Mouse (Mus musculus) thymus, postnatal 25 days (tissue): ENCODE results near the gene Krtap9-3.

Experiments used
- DNase-seq: peaks from one replicate; pipeline ENCODE4 v3.0.0; 2022

Gene Krtap9-3

DNA sequence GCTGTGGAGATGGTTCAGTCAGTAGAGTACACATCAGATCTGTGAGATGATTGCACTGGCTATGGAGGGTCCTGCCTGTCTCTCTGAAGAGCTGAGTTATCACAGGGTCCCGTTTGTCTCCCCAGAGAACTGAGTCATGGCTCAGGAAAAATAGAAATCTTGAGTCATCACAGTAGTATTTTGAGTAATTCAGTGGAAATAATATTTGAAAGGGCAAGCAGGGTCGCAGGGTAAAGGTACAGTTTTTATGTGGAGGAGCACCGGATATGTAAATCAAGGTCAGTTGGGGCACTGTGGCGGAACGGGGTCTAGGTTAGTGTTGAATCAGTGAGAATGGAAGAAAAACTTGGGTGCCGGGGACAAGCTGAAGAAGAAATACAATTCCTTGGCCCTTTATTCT is 35.3 kb downstream of the Krtap9-3 start:
- no peak for DNase-seq

DNA sequence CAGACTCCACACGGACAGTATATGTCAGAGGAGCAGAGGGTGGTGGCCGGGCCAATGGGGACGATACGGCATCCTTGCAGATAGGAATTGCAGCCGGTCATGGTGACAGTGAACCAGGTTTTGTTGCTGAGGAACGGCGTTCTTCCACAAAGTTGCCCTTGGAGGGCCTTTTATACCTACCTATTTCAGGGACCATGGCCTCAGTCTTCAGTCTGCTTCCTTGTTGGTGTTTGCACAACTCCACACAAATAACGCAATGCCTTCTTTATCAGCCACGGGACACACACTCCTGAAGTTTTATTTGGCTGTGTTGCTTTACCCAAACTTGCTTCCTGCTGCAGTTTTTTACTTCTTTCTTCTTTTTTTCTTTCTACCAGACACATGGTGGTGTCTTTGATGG is 38.5 kb downstream of the Krtap9-3 start, which contains the start of gene Gm11939:
Gene Gm11939 (minus strand): TSS at position 101 of the 400 bp plus-strand sequence.
- no peak for DNase-seq

DNA sequence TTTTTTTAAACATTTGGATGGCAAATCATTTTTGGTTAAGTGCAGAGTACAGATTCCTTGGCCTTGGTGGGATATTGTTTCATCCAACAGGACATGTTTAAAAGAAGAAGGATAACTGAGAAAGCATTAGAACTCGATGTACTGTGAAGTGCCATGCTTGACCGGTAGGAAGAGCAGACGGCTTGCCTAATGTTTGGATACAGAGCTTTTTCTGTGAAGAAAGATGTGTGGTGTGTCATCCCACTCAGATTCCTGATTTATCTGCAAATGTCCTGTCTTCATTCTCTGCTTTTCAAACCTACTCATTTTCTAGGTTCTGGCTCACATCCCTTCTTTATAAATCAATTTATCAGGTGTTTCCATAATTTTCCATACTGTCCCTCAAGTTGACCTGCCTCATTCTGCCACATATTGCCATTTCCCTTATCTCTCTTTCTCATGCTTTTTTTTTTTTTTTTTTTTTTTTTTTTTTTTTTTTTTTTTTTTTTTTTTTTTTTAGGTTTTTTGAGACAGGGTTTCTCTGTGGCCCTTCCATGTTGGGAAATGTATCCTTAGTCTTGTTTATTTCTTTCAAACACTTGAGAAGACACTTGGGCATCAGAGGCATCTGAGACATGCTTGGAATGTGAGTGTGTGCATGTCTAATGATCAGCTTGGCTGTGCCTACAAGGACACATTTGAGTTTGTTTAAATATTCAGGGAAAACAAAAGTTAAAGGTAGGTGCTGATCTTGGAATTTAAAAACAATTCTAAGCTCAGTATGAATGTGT is 39.7 kb downstream of the Krtap9-3 start:
- DNase-seq: no peak

DNA sequence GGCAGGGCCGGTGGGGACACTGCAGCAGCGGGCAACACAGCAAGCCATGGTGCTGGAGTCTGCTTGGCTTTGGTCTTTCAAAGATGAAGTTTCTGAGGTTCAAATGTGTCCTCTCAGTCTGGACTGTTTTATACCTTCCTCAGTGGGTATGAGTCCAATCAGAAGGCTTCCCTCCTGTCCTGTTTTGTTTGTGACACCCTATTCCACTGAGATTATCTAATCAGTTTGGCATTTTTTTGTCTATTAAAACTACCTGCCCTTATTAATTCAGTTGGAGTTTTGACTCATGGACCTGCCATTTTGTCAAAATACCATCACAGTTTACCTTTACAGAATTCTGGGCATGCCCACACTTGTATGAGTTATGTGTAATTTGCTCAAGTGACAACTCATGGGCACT is 41.2 kb downstream of the Krtap9-3 start, which contains the start of gene Krtap3-2:
Gene Krtap3-2 (minus strand): TSS at position 101 of the 400 bp plus-strand sequence.
- DNase-seq: no peak

DNA sequence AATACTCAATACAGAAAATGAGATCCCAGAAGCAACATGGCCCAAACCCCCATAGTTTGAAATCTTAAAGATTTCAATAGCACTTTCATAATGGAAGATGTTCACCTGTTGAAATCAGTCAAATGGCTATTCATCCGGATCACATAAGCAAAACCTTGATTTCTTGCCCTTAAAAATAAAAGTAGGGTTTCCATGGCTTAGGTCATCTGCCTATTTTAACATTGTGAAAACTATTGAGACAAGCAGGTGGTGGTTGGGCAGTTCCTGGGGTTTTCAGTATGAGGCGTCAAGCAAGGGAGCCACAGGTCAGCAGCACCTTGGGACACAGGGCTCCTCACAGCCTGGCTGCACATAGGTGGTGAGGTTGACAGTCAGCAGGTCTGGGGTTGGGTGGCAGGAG is 41.7 kb downstream of the Krtap9-3 start:
- DNase-seq: no peak

DNA sequence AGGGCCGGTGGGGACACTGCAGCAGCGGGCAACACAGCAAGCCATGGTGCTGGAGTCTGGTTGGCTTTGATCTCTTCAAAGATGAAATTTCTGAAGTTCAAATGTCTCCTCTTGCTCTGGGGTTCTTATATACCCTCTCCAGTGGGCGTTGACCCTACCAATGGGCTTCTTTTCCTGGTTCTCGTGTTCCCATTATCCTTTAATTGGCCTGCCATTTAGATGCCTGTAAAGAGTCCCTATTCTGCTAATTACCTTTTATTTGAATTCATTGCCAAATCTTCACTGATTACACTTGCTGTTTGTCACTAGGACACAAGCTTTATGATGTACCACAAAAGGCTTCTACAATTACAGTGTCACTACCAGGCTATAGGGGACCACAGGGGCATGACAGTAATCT is 47.1 kb downstream of the Krtap9-3 start, which contains the start of gene Krtap3-3:
Gene Krtap3-3 (minus strand): TSS at position 101 of the 400 bp plus-strand sequence.
- DNase-seq: no peak

DNA sequence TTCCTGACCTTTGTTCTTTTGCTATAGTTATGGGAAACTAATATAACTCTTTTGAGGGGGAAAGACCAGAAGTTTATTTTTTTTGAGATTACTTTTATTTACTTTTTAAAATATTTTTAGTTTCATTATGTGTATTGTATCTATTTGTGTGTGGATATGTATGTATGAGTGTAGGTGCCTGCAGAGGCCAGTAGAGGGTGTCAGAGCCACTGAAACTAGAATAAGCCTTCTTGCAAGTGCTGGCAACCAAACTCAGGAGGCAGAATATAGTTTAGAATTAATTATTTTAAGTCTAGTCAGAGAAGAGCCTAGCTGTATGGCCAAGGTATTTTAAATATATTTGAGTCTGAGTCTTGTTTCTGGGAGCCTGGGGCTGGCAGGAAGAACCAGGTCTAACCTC is 50.0 kb downstream of the Krtap9-3 start:
- no peak for DNase-seq
